Mouse (Mus musculus): ENCODE results near the gene Ap2a2. TPM values are rescaled to one million over a fixed set of nuclear protein-coding genes. Genes with fewer than 3 reads are reported as not detected.
"Not testable (repeated sequence)": the region's sequence is repeated elsewhere in the genome, so short reads cannot be mapped to it uniquely, and the experiment has no call there.

Ap2a2 gene
- polyA plus RNA-seq, 1 experiment, result 58.1 TPM

GRCm38 (mm10) chr7:141611711-141612370, 49.9 kb downstream of the Ap2a2 start:
- Histone ChIP-seq H3K4me1 (ENCODE audit: control insufficient read depth, insufficient read depth, low read length) (peaks cover 28% of the 10 kb centered on the region), H3K4me3 (replicated peaks; ENCODE audit: extremely low read depth, low read depth, low read length) (no peak overlapping the region)
- 38% methylated on average over 8 of the region's 8 CpGs for WGBS
- peak; percentile 40 for DNase-seq
- no peak for TF ChIP-seq POLR2A (IDR thresholded peaks at IDR 0.05; ENCODE audit: borderline replicate concordance, extremely low read depth, low read depth, low read length)
- no peak for TF ChIP-seq CTCF (IDR thresholded peaks at IDR 0.05; ENCODE audit: insufficient read depth, low read length)

- no peak overlapping the region for H3K4me3 ChIP-seq (replicated peaks; ENCODE audit: extremely low read depth, low read depth, low read length)
- peaks cover 28% of the 10 kb centered on the region for H3K4me1 ChIP-seq (ENCODE audit: control insufficient read depth, insufficient read depth, low read length)
- DNase-seq, result no peak
- TF ChIP-seq CTCF (IDR thresholded peaks at IDR 0.05; ENCODE audit: insufficient read depth, low read length) (no peak), POLR2A (IDR thresholded peaks at IDR 0.05; ENCODE audit: borderline replicate concordance, extremely low read depth, low read depth, low read length) (no peak)
- 59% methylated on average over 18 of the region's 18 CpGs for WGBS
Measured at GRCm38 (mm10) chr7:141612371-141612760, 50.4 kb downstream of the Ap2a2 start.

DNA sequence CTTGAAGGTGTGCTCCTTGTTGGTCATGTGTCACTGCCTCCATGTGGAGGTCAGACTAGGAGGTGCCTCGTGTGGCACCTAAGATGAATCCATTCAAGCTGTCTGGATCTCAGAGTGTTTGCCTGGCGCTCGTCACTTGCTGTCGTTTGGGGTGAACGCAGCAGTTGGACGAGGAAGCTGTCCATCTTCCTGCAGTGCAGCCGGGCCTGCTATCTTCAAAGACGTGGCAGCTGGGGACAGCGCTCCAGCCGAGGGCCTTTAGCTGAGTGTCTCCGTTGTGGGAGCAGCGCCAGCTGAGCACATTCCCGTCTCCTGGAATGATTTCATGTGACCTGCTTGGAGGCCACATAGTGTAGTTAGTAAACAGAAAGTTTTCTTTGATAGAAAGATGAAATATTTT, 50.8 kb downstream of the Ap2a2 start:
- WGBS, result 37% methylated on average over 13 of the region's 13 CpGs
- peak; percentile 37 for DNase-seq
- no peak for TF ChIP-seq CTCF (IDR thresholded peaks at IDR 0.05; ENCODE audit: insufficient read depth, low read length)
- no peak for TF ChIP-seq POLR2A (IDR thresholded peaks at IDR 0.05; ENCODE audit: borderline replicate concordance, extremely low read depth, low read depth, low read length)
- Histone ChIP-seq H3K4me3 (replicated peaks; ENCODE audit: extremely low read depth, low read depth, low read length) (no peak overlapping the region), H3K4me1 (ENCODE audit: control insufficient read depth, insufficient read depth, low read length) (peaks cover 28% of the 10 kb centered on the region)

DNA sequence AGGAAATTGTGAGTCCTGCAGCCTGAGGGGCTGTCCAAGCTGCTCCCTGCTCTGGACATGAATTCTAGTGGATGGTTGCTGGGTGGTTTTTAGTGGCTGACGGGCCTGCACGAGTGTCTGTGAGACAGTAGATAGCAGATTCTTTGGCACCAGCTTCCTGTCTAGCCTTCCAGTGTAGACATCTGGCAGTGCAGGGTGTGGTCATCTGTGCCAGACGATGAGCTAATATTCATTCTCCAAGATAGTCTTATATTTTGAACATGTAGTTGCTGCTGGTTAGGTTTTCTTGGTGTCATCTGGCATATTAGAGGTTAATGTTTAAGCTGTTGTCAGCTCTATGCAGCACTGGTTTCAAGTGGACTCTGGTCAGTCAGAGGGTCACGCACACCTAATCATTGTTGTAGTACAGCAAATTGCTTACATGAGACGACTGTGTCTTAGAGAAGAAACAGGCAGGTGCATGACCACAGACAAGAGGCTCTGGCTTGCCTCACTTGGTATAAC, 52.4 kb downstream of the Ap2a2 start:
- 55% methylated on average over 5 of the region's 5 CpGs for WGBS
- TF ChIP-seq CTCF (IDR thresholded peaks at IDR 0.05; ENCODE audit: insufficient read depth, low read length) (no peak), POLR2A (IDR thresholded peaks at IDR 0.05; ENCODE audit: borderline replicate concordance, extremely low read depth, low read depth, low read length) (no peak)
- peaks cover 28% of the 10 kb centered on the region for H3K4me1 ChIP-seq (ENCODE audit: control insufficient read depth, insufficient read depth, low read length)
- no peak for DNase-seq
- no peak overlapping the region for H3K4me3 ChIP-seq (replicated peaks; ENCODE audit: extremely low read depth, low read depth, low read length)

DNA sequence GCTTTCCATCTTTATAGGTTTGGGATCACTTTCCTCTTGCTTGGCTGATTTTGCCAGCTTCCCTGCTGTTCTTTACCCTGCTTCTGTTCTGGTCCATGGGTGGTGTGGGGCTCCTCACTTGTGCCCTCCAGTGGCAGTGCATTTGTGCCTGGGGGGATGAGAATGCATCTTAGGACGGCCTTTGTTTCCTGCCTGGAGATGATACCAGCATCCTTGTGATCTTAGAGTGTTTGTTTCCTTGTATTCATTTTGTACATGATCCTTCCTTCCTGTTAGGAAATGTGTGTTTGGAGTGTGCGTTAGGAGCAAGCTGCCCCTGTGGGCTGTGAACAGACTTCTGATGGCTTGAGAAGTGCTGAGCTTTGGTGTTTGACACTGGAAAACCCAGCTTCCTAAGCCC, 62.2 kb downstream of the Ap2a2 start:
- peaks cover 13% of the 10 kb centered on the region for H3K4me1 ChIP-seq (ENCODE audit: control insufficient read depth, insufficient read depth, low read length)
- no peak overlapping the region for H3K4me3 ChIP-seq (replicated peaks; ENCODE audit: extremely low read depth, low read depth, low read length)
- 50% methylated on average over 2 of the region's 2 CpGs for WGBS
- no peak for DNase-seq
- TF ChIP-seq CTCF (IDR thresholded peaks at IDR 0.05; ENCODE audit: insufficient read depth, low read length) (peak; percentile 65), POLR2A (IDR thresholded peaks at IDR 0.05; ENCODE audit: borderline replicate concordance, extremely low read depth, low read depth, low read length) (no peak)

DNA sequence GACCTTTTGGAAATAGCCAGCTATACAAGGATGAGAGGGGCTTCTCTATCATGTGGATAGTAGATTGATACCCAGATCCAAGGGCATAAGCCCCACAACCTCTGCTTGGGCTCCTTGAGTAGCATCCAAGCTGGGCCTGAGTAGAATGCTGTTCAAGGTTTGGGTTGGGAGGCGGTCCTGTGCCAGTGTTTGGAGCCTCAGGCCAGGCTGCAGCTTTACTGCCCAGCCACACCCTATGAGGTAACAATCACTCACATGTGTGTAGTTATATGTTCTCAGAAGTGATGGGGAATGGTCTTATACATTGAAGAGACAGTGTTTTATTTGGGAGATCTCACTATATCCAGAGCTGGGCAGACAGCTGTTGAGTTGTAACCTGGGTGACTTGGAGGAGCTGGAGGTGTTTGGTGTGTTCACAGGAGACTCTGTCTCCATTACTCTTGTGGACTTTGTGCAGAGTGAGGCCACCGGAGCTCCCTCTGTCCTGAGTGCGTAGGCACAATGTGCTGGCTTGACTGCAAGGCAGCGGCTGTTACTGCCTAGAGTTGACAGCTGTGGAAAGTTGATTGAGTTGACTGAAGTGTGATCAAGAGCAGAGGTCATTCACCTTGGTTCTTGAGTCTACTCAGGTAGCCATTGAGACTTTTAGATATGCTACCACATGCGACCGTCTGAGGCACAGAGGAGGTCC, 63.3 kb downstream of the Ap2a2 start:
- H3K4me3 ChIP-seq (replicated peaks; ENCODE audit: extremely low read depth, low read depth, low read length), result no peak overlapping the region
- no peak for DNase-seq
- WGBS, result 78% methylated on average over 6 of the region's 6 CpGs
- peaks cover 13% of the 10 kb centered on the region for H3K4me1 ChIP-seq (ENCODE audit: control insufficient read depth, insufficient read depth, low read length)
- TF ChIP-seq POLR2A (IDR thresholded peaks at IDR 0.05; ENCODE audit: borderline replicate concordance, extremely low read depth, low read depth, low read length) (no peak), CTCF (IDR thresholded peaks at IDR 0.05; ENCODE audit: insufficient read depth, low read length) (no peak)

DNA sequence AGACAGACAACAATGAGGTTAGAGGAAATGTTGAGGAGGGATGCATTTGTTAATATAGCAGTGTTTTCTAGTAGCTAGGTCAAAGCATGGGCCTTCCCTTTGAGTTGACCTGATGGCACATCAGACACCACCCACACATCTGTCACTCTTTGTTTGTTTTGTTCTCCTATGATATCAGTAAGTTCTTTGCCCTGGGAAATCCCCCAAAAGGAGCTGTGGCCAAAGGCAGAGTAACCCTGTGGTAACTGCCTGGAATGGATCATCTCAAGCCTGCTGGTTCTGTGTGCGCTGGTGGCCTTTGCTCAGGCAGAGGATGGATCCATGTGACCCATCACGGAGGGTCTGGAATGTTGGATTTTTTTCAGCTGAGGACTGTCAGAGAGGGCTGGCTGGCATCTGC, 66.0 kb downstream of the Ap2a2 start:
- 66% methylated on average over 2 of the region's 2 CpGs for WGBS
- TF ChIP-seq POLR2A (IDR thresholded peaks at IDR 0.05; ENCODE audit: borderline replicate concordance, extremely low read depth, low read depth, low read length), result no peak
- TF ChIP-seq CTCF (IDR thresholded peaks at IDR 0.05; ENCODE audit: insufficient read depth, low read length), result no peak
- Histone ChIP-seq H3K4me3 (replicated peaks; ENCODE audit: extremely low read depth, low read depth, low read length) (no peak overlapping the region), H3K4me1 (ENCODE audit: control insufficient read depth, insufficient read depth, low read length) (peaks cover 13% of the 10 kb centered on the region)
- no peak for DNase-seq

DNA sequence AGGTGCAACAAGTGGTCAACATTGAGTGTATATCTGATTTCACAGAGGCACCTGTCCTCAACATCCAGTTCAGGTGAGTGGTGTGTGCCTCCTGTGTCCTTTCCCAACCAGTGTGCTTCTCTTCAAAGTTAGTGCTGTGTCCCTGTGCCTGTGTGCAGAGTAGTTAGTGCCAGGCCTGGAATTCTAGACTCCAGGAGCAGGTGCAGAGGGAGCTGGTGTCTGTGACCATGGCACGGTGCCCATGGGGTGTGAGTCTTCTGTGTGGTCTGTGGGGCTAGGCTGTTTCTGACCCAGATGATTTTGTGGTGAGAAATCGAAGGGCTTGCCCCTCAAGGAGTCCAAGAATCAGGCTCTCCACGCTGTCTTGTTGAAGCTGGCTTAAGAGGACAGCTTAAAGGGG, 67.3 kb downstream of the Ap2a2 start:
- DNase-seq, result no peak
- Histone ChIP-seq H3K4me3 (replicated peaks; ENCODE audit: extremely low read depth, low read depth, low read length) (no peak overlapping the region), H3K4me1 (ENCODE audit: control insufficient read depth, insufficient read depth, low read length) (peaks cover 11% of the 10 kb centered on the region)
- WGBS, result 88% methylated on average over 3 of the region's 3 CpGs
- no peak for TF ChIP-seq POLR2A (IDR thresholded peaks at IDR 0.05; ENCODE audit: borderline replicate concordance, extremely low read depth, low read depth, low read length)

DNA sequence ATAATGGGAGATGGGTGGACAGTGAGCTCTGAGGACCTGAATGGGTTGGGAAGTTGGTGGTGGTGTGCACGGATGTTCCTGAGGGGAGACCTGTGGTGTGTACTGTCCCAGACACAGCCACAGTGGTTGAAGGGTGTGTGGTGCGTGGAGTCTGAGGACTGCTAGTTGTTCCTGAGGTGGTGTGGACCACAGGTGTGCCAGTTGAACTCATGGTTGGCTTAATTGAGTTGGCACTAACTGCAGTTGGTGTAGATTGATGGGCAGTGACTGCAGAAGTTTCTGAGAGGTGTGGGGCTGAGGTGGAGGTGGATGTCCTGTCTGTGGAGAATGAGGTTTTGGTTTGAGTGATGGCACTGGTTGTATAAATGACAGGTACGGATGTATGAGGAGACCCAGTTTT, 76.1 kb downstream of the Ap2a2 start:
- H3K4me3 ChIP-seq (replicated peaks; ENCODE audit: extremely low read depth, low read depth, low read length); H3K4me1 ChIP-seq (ENCODE audit: control insufficient read depth, insufficient read depth, low read length); DNase-seq: not testable (repeated sequence)
- 98% methylated on average over 2 of the region's 3 CpGs for WGBS

- H3K4me1 ChIP-seq (ENCODE audit: control insufficient read depth, insufficient read depth, low read length); H3K4me3 ChIP-seq (replicated peaks; ENCODE audit: extremely low read depth, low read depth, low read length); DNase-seq: not testable (repeated sequence)
- WGBS, result 89% methylated on average over 6 of the region's 8 CpGs
Measured at GRCm38 (mm10) chr7:141638513-141639334, 76.8 kb downstream of the Ap2a2 start.

- 86% methylated on average over 5 of the region's 5 CpGs for WGBS
- DNase-seq; H3K4me1 ChIP-seq (ENCODE audit: control insufficient read depth, insufficient read depth, low read length); H3K4me3 ChIP-seq (replicated peaks; ENCODE audit: extremely low read depth, low read depth, low read length): not testable (repeated sequence)
Measured at GRCm38 (mm10) chr7:141639335-141639890, 77.4 kb downstream of the Ap2a2 start.
